Mouse (Mus musculus) ovary, adult 18-20 months (tissue): ENCODE results near the gene Fam193b.
A peak's percentile ranks its signal among the peaks of the same experiment; 100 is the strongest.
"Not testable (repeated sequence)": the region's sequence is repeated elsewhere in the genome, so short reads cannot be mapped to it uniquely, and the experiment has no call there.

ENCODE experiments used
- DNase-seq: peaks from one replicate; pipeline ENCODE4 v3.0.0; 2022; ENCODE audit warnings: low spot score, mixed read lengths

Gene Fam193b

DNA sequence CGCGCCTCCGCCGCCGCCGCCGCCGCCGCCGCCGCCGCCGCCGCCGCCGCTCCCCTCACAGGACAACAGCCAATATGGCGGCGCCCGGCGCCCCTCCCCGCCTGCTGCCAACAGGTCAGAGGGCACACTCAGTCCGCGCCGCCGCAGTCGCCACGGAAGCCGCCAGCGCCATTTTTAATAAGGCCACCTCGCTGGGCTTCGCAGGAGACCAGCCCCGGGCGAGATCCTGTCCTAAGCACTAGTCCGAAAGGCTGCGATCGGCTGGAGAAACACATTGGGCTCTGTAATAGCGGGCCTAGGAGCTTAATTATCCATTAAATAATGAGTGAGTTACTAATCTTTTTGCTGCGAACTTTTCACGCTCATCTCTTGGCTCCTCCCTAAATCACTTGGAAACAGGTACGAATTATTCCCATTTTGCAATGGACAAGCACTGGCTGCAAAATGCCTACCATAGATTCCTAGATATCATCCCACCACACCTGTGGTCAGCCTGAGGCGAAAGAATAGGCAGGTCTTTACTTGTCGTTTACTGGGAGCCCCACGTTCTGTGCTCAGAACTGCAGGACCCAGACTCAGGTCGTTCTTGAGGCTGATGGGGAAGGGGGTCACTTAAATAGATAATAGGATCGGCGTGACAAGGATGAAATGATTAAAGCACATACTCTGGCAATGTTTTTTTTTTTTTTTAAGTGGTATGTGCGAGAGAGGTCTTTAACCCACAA, at the start of gene Fam193b:
Gene Fam193b (minus strand): TSS at position 94 of the 725 bp plus-strand sequence.
- peak; percentile 89 for DNase-seq

DNA sequence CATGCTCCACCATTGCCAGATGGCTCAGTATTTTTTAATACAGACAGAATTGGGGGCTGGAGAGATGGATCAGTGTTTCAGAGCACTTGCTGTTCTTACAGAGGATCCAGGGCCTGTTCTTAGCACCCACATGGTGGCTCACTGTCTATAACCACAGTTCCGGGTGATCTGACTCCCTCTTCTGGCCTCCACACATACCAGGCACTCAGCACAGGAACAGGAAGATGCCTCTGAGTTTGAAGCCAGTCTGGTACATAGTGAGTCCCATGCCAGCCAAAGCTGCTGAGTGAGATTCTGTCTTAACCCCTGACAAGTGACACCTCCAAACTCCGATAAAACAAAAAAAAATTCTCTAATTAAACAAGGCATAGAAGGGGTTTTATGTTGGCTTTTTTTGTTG, 49.4 kb upstream of the Fam193b start:
- no peak for DNase-seq

DNA sequence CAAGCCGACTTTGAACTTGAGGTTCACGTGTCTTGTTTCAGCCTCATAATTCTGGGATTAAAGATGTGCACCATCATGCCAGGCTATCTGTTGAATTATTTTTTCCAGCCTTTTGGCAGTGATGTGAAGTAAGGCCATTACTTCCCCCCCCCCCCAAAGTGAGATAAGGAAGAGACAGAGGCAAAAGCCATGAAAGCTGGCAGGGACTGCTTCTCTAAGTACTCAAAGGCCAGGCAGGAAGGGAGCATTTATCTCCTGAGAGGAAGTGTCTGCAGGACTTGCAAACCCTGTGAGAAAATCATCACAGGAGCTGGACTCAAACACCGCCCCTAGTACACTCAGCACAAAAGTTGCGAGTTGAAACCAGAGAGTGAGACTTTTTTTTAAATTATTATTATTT, 48.4 kb upstream of the Fam193b start:
- no peak for DNase-seq

- DNase-seq, result no peak
These were observed 42.6 kb upstream of the Fam193b start for GRCm38 (mm10) chr13:55613471-55613870.

DNA sequence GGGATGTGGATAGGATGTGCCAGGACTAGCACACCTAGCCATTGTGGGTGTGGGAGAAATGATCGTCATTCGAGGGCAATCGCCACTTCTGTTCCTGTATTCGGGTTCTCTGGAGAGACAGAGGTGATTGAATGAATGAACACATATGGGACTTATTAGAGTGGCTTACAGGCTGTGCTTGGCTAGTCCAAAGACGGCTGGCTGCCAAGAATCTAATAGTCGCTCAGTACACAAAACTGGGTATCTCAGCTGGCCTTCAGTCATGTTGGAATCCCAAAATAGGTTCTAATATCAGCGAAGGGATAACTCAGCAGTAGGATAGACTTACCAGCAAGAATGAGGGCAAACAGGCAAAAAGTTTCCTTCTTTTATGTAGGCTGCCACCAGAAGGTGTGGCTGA, 41.1 kb upstream of the Fam193b start:
- no peak for DNase-seq

- no peak for DNase-seq
These were observed 36.7 kb upstream of the Fam193b start for GRCm38 (mm10) chr13:55607624-55608006.

- DNase-seq, result no peak
These were observed 36.1 kb upstream of the Fam193b start for GRCm38 (mm10) chr13:55606899-55607623.

DNA sequence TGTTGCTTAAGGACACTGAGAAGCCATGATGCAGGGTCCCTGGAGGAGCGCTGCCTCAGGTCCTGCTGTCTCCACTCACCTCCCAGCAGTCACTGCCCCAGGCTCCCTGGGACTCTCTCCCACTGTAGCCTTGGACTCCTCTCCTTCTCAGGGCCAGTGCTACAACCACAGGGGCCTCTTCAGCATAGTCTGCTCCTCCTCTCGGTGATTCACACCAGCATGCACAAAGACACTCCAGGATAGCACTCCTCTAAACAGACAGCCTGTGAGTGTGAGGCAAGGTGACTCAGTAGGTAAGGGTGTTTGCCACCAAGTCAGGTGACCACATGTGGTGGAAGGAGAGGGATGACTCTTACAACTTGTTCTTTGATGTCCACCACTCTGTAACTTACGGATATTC, 33.7 kb upstream of the Fam193b start:
- no peak for DNase-seq

DNA sequence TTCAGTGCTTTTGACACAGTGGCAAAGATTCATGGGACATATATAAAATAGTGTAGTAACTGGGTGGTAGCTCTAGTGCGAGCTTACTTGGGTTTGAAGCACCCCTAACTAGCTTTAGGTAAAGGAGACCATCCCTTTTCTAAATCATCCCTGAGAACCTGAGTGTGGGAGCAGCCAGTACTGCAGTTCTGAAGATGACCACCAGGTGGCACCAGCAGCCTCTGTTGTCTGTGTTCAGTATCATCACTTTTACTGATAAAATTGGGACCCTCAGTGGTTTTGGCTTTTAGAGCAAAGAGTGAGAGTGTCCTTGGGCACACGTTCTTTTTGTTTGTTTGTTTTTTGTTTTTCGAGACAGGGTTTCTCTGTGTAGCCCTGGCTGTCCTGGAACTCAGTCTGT, 30.7 kb upstream of the Fam193b start:
- peak; percentile 29 for DNase-seq

GRCm38 (mm10) chr13:55600657-55601056, 29.7 kb upstream of the Fam193b start:
- DNase-seq, result no peak

GRCm38 (mm10) chr13:55599566-55600540, 28.9 kb upstream of the Fam193b start, which contains the start of gene B4galt7:
B4galt7 (plus strand) TSS chr13:55599896.
- peak; percentile 71 for DNase-seq

DNA sequence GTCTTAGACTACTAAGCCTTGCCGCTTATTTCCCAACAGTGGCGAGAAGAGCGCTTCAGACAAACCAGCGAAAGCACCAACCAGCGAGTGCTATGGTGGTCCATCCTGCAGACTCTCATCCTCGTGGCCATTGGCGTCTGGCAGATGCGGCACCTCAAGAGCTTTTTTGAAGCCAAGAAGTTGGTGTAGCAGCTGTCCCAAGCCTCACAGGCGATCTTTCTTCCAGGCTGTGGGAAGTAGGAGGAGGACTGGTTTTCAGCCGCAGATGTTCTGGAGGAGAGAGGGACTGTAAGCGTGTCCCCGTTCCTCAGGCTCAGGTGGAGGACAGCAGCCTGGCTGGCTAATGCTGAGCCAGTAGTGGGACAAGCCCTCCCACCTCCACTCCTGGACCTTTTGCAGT, 25.9 kb upstream of the Fam193b start:
- no peak for DNase-seq

DNA sequence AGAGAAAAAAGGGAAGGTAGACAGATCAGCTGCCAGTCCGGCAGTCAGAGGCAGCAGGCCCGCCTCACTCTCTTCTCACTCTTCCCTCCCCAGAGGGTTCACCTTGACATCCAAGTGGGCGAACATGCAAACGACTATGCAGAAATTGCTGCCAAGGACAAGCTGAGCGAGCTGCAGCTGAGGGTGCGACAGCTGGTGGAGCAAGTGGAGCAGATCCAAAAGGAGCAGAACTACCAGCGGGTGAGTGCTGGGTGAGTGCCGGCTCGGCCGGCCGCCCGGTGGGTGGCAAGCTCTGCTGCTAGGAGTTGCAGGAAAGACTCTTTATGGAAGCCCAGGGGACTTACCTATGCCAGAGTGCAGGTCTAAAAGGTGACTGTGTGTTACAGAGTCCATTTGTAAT, 24.5 kb upstream of the Fam193b start:
- no peak for DNase-seq

DNA sequence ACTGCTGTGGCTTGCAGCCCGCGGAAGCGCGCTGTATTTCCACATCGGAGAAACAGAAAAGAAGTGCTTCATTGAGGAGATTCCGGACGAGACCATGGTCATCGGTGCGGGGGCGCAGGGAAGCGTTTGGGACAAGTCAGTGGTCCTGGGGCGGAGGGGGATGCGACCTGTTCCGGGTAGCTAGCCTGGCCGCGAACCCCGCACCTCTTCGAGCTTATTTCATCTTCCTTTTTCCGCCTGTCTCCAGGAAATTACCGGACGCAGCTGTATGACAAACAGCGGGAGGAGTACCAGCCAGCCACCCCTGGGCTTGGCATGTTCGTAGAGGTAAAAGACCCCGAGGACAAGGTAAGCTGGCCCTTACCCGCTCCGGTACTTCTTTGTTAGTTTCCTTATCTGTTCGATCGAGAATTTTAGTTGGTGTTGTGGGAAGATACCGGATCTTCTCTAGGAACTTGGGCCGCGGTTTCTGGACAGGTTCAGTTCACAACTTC, 22.4 kb upstream of the Fam193b start:
- no peak for DNase-seq

GRCm38 (mm10) chr13:55592512-55593253, 21.8 kb upstream of the Fam193b start:
- DNase-seq, result peak; percentile 95

GRCm38 (mm10) chr13:55591961-55592490, 21.1 kb upstream of the Fam193b start:
- DNase-seq, result no peak

- DNase-seq, result no peak
These were observed 7.2 kb upstream of the Fam193b start for GRCm38 (mm10) chr13:55578086-55578485.

DNA sequence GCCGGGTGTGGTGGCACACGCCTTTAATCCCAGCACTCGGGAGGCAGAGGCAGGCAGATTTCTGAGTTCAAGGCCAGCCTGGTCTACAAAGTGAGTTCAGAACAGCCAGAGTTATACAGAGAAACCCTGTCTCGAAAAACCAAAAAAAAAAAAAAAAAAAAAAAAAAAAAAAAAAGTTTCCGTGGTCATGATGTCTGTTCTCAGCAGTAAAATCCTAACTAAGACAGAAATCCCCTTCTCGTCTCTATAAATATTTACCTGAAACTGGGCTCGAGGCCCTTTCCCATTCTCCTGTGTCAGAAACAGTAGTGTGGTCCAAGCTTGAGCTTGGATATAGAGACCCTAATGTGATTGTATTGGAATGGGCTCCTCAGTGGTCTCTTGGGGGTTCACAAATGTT, 6.0 kb upstream of the Fam193b start:
- not testable (repeated sequence) for DNase-seq

- DNase-seq, result no peak
These were observed 5.0 kb upstream of the Fam193b start for GRCm38 (mm10) chr13:55575932-55576331.

DNA sequence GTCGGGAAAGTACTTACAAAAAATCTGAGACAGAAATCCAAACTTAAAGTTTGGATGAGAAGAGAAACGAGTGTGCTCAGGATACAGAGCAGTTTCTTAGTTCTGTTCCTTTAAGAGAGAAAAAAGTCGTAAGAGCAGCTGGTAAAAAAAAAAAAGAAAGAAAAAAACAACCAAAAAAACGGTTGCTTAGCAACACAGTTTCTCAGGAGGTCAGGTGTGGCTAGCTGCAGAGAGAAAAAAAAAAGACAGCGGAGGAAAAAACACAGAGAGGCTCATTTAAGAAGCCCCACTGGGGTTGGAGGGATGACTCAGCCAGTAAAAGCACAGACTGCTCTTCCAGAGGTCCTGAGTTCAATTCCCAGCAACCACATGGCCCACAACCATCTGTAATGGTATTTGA, 3.4 kb upstream of the Fam193b start:
- no peak for DNase-seq

DNA sequence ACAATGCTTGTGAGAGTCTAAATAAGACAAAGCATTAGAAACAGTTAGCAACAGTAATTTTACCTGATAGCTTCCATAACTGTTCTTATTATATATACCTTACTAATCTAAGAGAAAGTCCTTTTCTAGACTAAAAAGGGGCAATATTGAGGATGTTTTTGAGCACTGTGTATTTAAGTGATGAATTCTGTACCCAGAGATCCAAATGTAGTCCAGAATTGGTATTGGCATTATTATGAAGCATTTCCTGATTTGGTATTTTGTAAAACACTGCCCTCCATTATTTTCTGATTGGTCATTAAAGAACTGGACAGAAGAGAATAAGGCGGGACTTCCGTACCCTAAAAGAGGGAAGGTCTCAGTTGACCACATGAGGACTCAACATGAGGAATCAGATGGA, 2.5 kb upstream of the Fam193b start, which contains the start of gene Tmed9:
Gene Tmed9 (plus strand): TSS at position 301 of the 400 bp plus-strand sequence.
- no peak for DNase-seq
